Mouse (Mus musculus) heart, postnatal 0 days (tissue): ENCODE data around the gene BC034090. TPM values are rescaled to one million over a fixed set of nuclear protein-coding genes. Genes with fewer than 3 reads are reported as not detected.

Experiments
- ATAC-seq: fragments of 200-750 bp; cut with Nextera tagmentation; 2 replicates; pipeline ENCODE4 v1.8.0; 2017; ENCODE audit warnings: low read depth, moderate number of reproducible peaks, moderate library complexity; ENCODE audit not compliant: insufficient read depth
- DNase-seq: peaks from one replicate; pipeline ENCODE4 v3.0.0-alpha.2; 2016; ENCODE audit warnings: low spot score
- H3K27ac ChIP-seq: fragments of 300-500 bp; sonication (generic); 2 replicates; pipeline ENCODE4 v1.5.1; 2014; ENCODE audit warnings: low read depth, mild to moderate bottlenecking
- H3K27me3 ChIP-seq: fragments of 300-500 bp; sonication (generic); 2 replicates; pipeline ENCODE4 v1.6.1; 2014; ENCODE audit warnings: low read length, mixed read lengths; ENCODE audit not compliant: control insufficient read depth, insufficient read depth
- H3K36me3 ChIP-seq: fragments of 300-500 bp; sonication (generic); replicated peaks from 2 replicates; pipeline ENCODE4 v1.6.1; 2014; ENCODE audit warnings: low read length, mixed read lengths; ENCODE audit not compliant: control insufficient read depth, insufficient read depth
- H3K4me1 ChIP-seq: fragments of 300-500 bp; sonication (generic); 2 replicates; pipeline ENCODE4 v1.6.1; 2014; ENCODE audit warnings: antibody characterized with exemption; ENCODE audit not compliant: control insufficient read depth, insufficient read depth
- H3K4me2 ChIP-seq: fragments of 300-500 bp; sonication (generic); 2 replicates; pipeline ENCODE4 v1.6.1; 2014; ENCODE audit warnings: low read depth, mild to moderate bottlenecking, low read length, moderate library complexity
- H3K4me3 ChIP-seq: fragments of 300-500 bp; sonication (generic); 2 replicates; pipeline ENCODE4 v1.5.1; 2014; ENCODE audit warnings: low read depth, low read length
- H3K9ac ChIP-seq: fragments of 300-500 bp; sonication (generic); replicated peaks from 2 replicates; pipeline ENCODE4 v1.6.1; 2014; ENCODE audit warnings: low read depth, low read length, mixed read lengths
- H3K9me3 ChIP-seq: fragments of 300-500 bp; sonication (generic); replicated peaks from 2 replicates; pipeline ENCODE4 v1.6.1; 2016; ENCODE audit warnings: low read length; ENCODE audit not compliant: control insufficient read depth
- CTCF ChIP-seq: IDR thresholded peaks from 2 replicates; pipeline ENCODE4 v1.5.1; 2016; ENCODE audit warnings: antibody characterized with exemption, control low read depth, low read depth
- EP300 ChIP-seq: IDR thresholded peaks from 2 replicates; pipeline ENCODE4 v1.6.1; 2016; ENCODE audit warnings: antibody characterized with exemption, low read depth
- WGBS: fragments of 180-500 bp; shearing (Covaris S2); extraction: QIAGEN DNeasy Blood & Tissue Kit; methylation state at CpG from one replicate; pipeline ENCODE4 v1.1.7; 2014; 5-methylcytosine and 5-hydroxymethylcytosine counted together
- polyA plus RNA-seq: library from polyadenylated mRNA; unstranded; fragments of >200 nt; fragmentation: Nextera tagmentation; extraction: Ambion mirVana; gene quantifications from 2 replicates; pipeline ENCODE4 v1.2.1, GENCODE M21; 2015
- total RNA-seq: library from RNA; depleted of rRNA; stranded (reverse); fragments of >200 nt; gene quantifications from 2 replicates; pipeline ENCODE4 v1.2.3, GENCODE M21; 2014; ENCODE audit warnings: low replicate concordance

The BC034090 gene
- total and polyA plus RNA-seq, 2 experiments from 2014 or later = 9.7 to 82.1 TPM

DNA sequence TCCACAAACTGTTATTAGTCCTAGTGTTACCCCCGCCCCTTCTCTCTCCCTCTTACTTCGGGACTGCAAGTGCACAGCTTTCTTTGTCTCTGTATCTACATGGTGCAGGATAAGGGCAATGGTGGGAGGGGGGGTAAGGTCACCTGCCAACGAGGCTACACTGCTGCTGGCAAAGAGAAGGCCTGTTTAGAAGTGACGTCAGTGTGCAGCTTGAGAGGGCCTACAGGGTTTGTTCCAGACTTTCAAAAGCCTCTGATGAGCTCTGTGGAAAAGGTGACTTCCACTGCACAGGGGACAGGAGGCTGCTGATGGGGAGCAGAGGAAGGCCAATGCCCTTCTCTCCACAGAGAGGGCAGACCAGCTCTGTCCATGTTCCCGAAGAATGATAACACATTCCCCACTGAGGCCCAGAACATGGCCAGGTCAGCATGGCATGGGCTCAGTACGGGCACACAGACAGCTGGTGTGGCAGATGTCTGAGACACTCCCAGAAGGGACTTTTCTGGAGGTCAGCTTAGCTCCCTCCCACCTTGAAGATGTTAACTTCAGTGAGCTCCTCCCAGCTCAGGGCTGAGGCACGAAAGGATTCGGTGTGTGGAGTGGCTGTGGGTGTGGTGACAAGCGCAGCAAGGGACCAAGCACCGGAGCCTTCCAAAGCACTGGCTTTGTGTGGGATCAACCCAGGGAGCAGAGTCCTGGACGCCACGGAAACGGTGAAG is 7.8 kb downstream of the BC034090 start:
- H3K4me3 ChIP-seq = no peak overlapping the region
- no peaks in the 10 kb centered on the region for H3K9me3 ChIP-seq
- peak overlapping the region; percentile 94 for H3K27ac ChIP-seq
- WGBS = 41% methylated on average over 13 of the region's 13 CpGs
- H3K36me3 ChIP-seq = peaks cover 26% of the 10 kb centered on the region
- H3K4me1 ChIP-seq = peaks cover 71% of the 10 kb centered on the region
- H3K4me2 ChIP-seq = no peak overlapping the region
- H3K27me3 ChIP-seq = no peaks in the 10 kb centered on the region
- peak; percentile 22 for ATAC-seq
- H3K9ac ChIP-seq = peak overlapping the region; percentile 15; the same call in 1 of the 2 replicates
- peak; percentile 75 for DNase-seq
- TF ChIP-seq CTCF (no peak), EP300 (no peak)

GRCm38 (mm10) chr1:155235641-155236040 is 8.6 kb downstream of the BC034090 start:
- ATAC-seq (no peak), DNase-seq (no peak)
- no peak for TF ChIP-seq CTCF
- TF ChIP-seq EP300 = no peak
- Histone ChIP-seq H3K9me3 (no peaks in the 10 kb centered on the region), H3K4me2 (no peak overlapping the region), H3K27me3 (no peaks in the 10 kb centered on the region), H3K4me1 (peaks cover 67% of the 10 kb centered on the region), H3K36me3 (peaks cover 24% of the 10 kb centered on the region), H3K9ac (0 out of 2 replicates have a peak overlapping the region, but pooled peaks have one; percentile 15), H3K4me3 (no peak overlapping the region), H3K27ac (peak overlapping the region; percentile 94)
- 34% methylated on average over 2 of the region's 2 CpGs for WGBS

GRCm38 (mm10) chr1:155233931-155234607 is 10.2 kb downstream of the BC034090 start:
- Histone ChIP-seq H3K9ac (peak overlapping the region; percentile 32; the same call in 1 of the 2 replicates), H3K27me3 (no peaks in the 10 kb centered on the region), H3K4me2 (peak overlapping the region; percentile 41), H3K27ac (peak overlapping the region; percentile 94), H3K36me3 (peaks cover 15% of the 10 kb centered on the region), H3K4me3 (0 out of 2 replicates have a peak overlapping the region, but pooled peaks have one; percentile 8), H3K4me1 (peaks cover 69% of the 10 kb centered on the region), H3K9me3 (no peaks in the 10 kb centered on the region)
- no peak; the same call in 1 of the 2 replicates for TF ChIP-seq CTCF
- peak; percentile 83; the same call in 1 of the 2 replicates for TF ChIP-seq EP300
- 12% methylated on average over 14 of the region's 14 CpGs for WGBS
- peak; percentile 79 for ATAC-seq
- DNase-seq = peak; percentile 89

DNA sequence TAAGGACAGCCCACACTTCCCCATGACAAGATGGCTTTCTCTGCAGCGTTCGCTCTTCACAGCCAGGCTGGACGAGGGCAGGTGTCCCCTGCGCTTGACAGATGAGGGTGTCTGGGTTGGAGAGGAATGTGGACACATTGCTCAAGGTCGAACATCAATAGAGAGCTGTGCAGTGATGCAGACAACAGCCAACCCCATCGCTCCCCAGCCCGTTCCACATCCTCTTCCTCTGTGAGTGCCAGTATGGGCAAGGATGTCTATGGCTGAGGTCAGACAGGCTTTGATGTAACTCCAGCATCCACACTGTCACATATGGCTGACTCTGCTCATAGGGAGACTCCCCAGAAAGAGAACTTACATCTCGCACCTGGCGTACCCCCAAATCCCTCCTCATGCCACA is 10.9 kb downstream of the BC034090 start:
- DNase-seq (no peak), ATAC-seq (no peak)
- H3K4me3 ChIP-seq = no peak overlapping the region
- H3K9me3 ChIP-seq = no peaks in the 10 kb centered on the region
- WGBS = 55% methylated on average over 9 of the region's 9 CpGs
- H3K27me3 ChIP-seq = no peaks in the 10 kb centered on the region
- peak overlapping the region; percentile 94 for H3K27ac ChIP-seq
- TF ChIP-seq EP300 = no peak
- no peak for TF ChIP-seq CTCF
- H3K4me1 ChIP-seq = peaks cover 68% of the 10 kb centered on the region
- H3K9ac ChIP-seq = peak overlapping the region; percentile 32; the same call in 1 of the 2 replicates
- H3K36me3 ChIP-seq = peaks cover 20% of the 10 kb centered on the region
- no peak overlapping the region for H3K4me2 ChIP-seq

GRCm38 (mm10) chr1:155232786-155233185 is 11.5 kb downstream of the BC034090 start:
- Histone ChIP-seq H3K4me2 (no peak overlapping the region), H3K27me3 (no peaks in the 10 kb centered on the region), H3K36me3 (peaks cover 18% of the 10 kb centered on the region), H3K9ac (peak overlapping the region; percentile 10; the same call in 1 of the 2 replicates), H3K4me3 (no peak overlapping the region), H3K27ac (peak overlapping the region; percentile 94), H3K9me3 (no peaks in the 10 kb centered on the region), H3K4me1 (peaks cover 64% of the 10 kb centered on the region)
- ATAC-seq (no peak), DNase-seq (no peak)
- TF ChIP-seq CTCF (no peak), EP300 (no peak)
- 54% methylated on average over 6 of the region's 6 CpGs for WGBS
